Mouse (Mus musculus) erythroblast, embryonic 14.5 days (primary cell): ENCODE results near the gene Spred1.

ENCODE experiments used
- GATA1 ChIP-seq: IDR thresholded peaks from 2 replicates; pipeline ENCODE4 v1.6.1; 2012; ENCODE audit warnings: low read length, inconsistent platforms, mixed read lengths
- TAL1 ChIP-seq: IDR thresholded peaks from 3 replicates; pipeline ENCODE4 v1.6.1; 2012; ENCODE audit warnings: low read length, inconsistent platforms, mixed read lengths

DNA sequence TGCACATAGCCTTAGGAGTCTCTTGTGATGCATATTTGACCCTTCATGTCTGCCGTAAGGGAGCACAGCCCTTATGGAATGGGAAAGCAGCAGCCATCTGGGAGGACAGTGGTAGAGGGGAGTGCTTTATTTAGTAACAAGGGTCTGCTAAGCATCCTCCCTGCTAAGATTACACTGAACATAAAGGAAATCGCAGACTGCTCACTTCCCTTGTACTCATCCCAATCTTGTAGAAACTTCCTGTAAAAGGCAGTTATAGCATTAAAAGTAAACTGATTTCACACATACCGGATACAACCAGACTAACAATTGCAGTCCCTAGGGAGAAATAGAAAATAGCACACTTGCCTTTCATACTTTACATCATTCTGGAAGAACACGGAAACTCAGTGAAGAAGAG lies 7.4 kb upstream of the Spred1 start:
- TF ChIP-seq TAL1 (no peak), GATA1 (no peak)
